Mouse (Mus musculus) retina, postnatal 7 days (tissue): Measurements from ENCODE around the gene Trim47.
"Not testable (repeated sequence)": the region's sequence is repeated elsewhere in the genome, so short reads cannot be mapped to it uniquely, and the experiment has no call there.

Experiments
- DNase-seq: peaks from one replicate; pipeline ENCODE4 v3.0.0-alpha.2; 2012; ENCODE audit warnings: low read depth, low spot score

Gene Trim47

DNA sequence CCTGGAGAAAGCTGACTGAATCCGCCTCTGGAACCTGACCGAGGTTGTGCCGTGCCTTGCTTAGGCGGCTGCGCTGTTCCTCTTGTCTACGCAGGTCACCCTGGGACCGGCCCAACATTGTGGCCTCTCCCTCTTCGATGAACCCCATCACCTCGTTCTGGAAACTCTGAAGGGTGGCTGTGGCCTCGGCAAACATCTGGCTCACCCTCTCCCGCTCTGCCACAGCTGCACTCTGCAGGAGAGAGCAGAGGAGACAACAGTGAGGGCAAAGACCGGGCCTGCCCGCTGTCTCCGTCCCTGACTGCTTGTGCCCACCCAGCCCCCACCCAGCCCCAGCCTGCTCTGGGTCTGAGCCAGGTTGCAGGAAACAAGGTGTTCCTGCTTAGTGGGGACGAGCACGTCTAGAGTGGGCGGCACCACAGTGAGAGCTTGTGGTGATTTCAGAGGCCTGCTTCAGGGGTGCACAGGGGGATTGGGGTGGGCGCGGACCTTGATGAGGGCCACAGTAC lies 19.2 kb downstream of the Trim47 start:
- DNase-seq, result no peak

- no peak for DNase-seq
Observed at GRCm38 (mm10) chr11:116106963-116107776, 19.8 kb downstream of the Trim47 start.

- no peak for DNase-seq
Observed at GRCm38 (mm10) chr11:116106154-116106962, 20.7 kb downstream of the Trim47 start.

DNA sequence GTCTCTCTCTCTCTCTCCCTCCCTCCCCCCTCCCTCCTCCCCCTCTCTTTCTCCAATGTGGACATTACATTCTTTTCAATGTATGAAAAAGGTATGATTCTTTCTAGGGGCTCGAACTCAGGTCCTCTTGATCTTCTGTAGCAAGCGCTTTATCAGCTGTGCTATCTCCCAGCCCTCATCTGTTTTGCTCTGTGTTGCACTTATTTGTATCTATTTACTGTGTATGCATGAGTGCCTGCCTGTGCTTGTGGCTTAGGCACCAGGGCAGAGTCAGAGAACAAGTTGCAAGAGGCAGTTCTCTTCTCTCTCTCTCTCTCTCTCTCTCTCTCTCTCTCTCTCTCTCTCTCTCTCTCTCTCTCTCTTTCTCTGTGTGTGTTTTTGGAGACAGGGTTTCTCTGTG lies 21.9 kb downstream of the Trim47 start:
- DNase-seq, result no peak

GRCm38 (mm10) chr11:116104006-116104646 lies 22.9 kb downstream of the Trim47 start:
- DNase-seq, result no peak

- DNase-seq, result no peak
Observed at GRCm38 (mm10) chr11:116103572-116103971, 23.4 kb downstream of the Trim47 start.

DNA sequence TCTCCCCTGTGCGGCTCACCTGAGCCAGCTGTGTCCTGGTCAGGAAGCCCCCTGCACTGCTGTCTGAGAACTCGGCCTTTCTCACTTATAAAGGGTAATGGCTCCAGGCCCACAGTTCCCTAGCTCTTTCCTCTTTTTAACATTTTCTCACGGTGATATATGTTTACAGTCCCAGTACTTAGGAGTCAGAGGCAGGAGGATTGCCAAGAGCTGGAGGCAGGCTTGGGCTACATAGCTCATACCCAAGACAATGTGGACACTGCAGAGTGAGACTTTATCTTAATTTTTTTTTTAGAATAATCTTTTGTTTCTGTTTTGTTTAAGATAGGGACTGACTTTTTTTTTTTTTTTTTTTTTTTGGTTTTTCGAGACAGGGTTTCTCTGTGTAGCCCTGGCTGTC lies 24.5 kb downstream of the Trim47 start:
- DNase-seq, result no peak

- no peak for DNase-seq
Observed at GRCm38 (mm10) chr11:116101931-116102381, 25.1 kb downstream of the Trim47 start.

DNA sequence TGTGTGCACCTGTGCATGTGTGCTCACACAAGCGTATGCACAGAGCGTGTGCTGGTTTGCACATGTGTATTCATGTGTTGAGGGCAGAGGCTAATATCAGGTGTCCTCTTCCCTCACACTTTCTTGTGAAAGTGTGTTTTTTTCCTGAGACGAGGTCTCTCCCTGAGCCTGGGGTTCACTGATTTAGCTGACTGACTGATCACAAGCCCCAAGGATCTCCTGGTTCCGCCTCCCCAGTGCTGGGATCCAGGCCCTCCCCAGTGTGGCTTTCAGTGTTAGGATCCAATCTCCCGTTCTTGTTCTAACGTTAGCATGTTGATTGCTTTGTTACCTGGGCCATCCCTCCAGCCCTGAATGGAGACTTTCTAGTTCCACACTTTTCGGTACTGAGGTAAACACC lies 26.2 kb downstream of the Trim47 start:
- DNase-seq, result no peak

- no peak for DNase-seq
Observed at GRCm38 (mm10) chr11:116100385-116100784, 26.6 kb downstream of the Trim47 start.

- DNase-seq, result no peak
Observed at GRCm38 (mm10) chr11:116099462-116099861, 27.5 kb downstream of the Trim47 start.

- no peak for DNase-seq
Observed at GRCm38 (mm10) chr11:116098711-116099460, 28.1 kb downstream of the Trim47 start.

GRCm38 (mm10) chr11:116096213-116097108 lies 30.5 kb downstream of the Trim47 start:
- no peak for DNase-seq

GRCm38 (mm10) chr11:116095573-116095972 lies 31.4 kb downstream of the Trim47 start:
- no peak for DNase-seq

DNA sequence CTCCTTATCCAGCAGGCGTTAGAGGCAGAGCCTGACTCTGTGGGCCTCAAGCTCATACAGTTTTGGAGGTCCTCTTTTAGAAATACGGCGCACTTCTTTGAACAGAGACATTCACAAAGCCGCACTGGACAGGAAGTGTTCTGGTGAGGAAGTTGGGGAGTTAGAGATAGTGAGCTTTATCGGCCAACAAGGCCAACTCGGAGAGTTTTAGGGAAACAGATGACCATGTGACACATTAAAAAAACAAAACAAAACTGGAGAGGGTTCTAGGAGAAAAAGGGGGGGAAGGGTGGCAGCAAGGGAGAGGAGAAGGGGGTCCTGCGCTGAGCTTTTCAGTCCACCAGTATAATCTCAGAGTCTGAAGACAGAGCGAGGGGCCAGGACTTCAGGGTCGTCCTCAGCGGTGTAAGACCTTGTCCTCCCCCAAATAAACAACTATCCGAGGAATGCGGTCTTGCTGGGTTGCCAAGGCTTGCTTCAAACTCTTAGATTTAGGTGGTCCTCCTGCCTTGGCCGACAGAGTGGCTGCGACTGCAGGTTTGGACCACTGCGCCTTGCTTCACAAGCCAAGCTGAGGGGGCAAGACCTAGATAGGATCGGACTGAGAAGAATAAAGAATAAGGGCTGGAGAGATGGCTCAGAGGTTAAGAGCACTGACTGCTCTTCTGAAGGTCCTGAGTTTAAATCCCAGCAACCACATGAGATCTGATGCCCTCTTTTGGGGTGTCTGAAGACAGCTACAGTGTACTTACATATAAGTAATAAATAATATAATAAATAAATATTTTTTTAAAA lies 33.0 kb downstream of the Trim47 start:
- DNase-seq, result no peak

GRCm38 (mm10) chr11:116092959-116093358 lies 34.1 kb downstream of the Trim47 start:
- DNase-seq, result not testable (repeated sequence)

DNA sequence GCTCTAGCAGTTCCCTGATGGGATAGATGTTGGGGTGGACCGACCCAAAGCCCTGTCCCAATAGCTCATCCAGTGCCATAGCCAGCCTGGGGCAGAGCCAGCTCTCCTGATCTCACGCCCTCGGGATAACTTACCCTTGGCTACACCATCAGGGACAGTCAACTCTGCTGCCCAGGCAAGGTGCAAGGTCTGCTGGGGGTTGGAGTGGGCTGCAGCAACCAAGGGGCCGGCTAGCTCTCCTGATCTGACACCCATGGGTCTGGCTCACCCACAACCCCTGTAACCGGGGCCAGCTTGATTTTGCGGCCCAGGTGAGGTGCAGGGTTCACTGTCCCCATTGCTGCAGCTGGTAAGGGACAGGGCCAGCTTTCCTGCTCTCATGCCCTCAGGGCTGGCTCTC lies 35.4 kb downstream of the Trim47 start:
- no peak for DNase-seq

GRCm38 (mm10) chr11:116089545-116089944 lies 37.5 kb downstream of the Trim47 start:
- no peak for DNase-seq

- DNase-seq, result no peak
Observed at GRCm38 (mm10) chr11:116088741-116089394, 38.1 kb downstream of the Trim47 start.
